Mouse (Mus musculus): ENCODE results near the gene Ubtfl1. TPM values are rescaled to one million over a fixed set of nuclear protein-coding genes. Genes with fewer than 3 reads are reported as not detected.
"Not testable (repeated sequence)": the region's sequence is repeated elsewhere in the genome, so short reads cannot be mapped to it uniquely, and the experiment has no call there.

Gene Ubtfl1
- not detected in 2 replicates for polyA plus RNA-seq (2014; fragmentation: Nextera tagmentation; extraction: Ambion mirVana)

- no peaks in the 10 kb centered on the region for H3K9me3 ChIP-seq (ENCODE audit: low read depth, low read length)
- no peaks in the 10 kb centered on the region for H3K36me3 ChIP-seq (ENCODE audit: insufficient read depth)
- no peak within 1 kb of the TSS for H3K27ac ChIP-seq (ENCODE audit: low read depth)
- WGBS, result 80% methylated on average over 1 of the region's 1 CpGs
- no peaks in the 10 kb centered on the region for H3K4me1 ChIP-seq (ENCODE audit: insufficient read depth)
- no peak within 1 kb of the TSS for H3K4me2 ChIP-seq
- DNase-seq, result no peak
- no peak within 1 kb of the TSS for H3K9ac ChIP-seq
- H3K27me3 ChIP-seq (ENCODE audit: insufficient read depth, low read length), result no peaks in the 10 kb centered on the region
- no peak for ATAC-seq (ENCODE audit: insufficient read depth)
- no peak for TF ChIP-seq CTCF (IDR thresholded peaks at IDR 0.05; ENCODE audit: low read depth)
- H3K4me3 ChIP-seq (ENCODE audit: low read depth, low read length), result no peak within 1 kb of the TSS
These were observed at the start of gene Ubtfl1 for GRCm38 (mm10) chr9:18404118-18404517. Gene Ubtfl1, plus strand, starts transcription at chr9:18404418.

GRCm38 (mm10) chr9:18373026-18373425, 31.2 kb upstream of the Ubtfl1 start:
- not testable (repeated sequence) for H3K4me2 ChIP-seq; H3K27ac ChIP-seq (ENCODE audit: low read depth); H3K4me1 ChIP-seq (ENCODE audit: insufficient read depth); H3K27me3 ChIP-seq (ENCODE audit: insufficient read depth, low read length); H3K36me3 ChIP-seq (ENCODE audit: insufficient read depth); H3K4me3 ChIP-seq (ENCODE audit: low read depth, low read length); H3K9me3 ChIP-seq (ENCODE audit: low read depth, low read length); DNase-seq; H3K9ac ChIP-seq; ATAC-seq (ENCODE audit: insufficient read depth)
- 76% methylated on average over 1 of the region's 1 CpGs for WGBS

- Histone ChIP-seq H3K4me2 (peak overlapping the region; percentile 36; the same call in 1 of the 2 replicates), H3K27me3 (ENCODE audit: insufficient read depth, low read length) (no peaks in the 10 kb centered on the region), H3K9me3 (ENCODE audit: low read depth, low read length) (no peaks in the 10 kb centered on the region), H3K9ac (no peak overlapping the region; the same call in 1 of the 2 replicates), H3K4me1 (ENCODE audit: insufficient read depth) (no peaks in the 10 kb centered on the region), H3K27ac (ENCODE audit: low read depth) (no peak overlapping the region), H3K36me3 (ENCODE audit: insufficient read depth) (no peaks in the 10 kb centered on the region), H3K4me3 (ENCODE audit: low read depth, low read length) (no peak overlapping the region)
- 18% methylated on average over 6 of the region's 6 CpGs for WGBS
- ATAC-seq (ENCODE audit: insufficient read depth) (peak; percentile 62; the same call in 1 of the 2 replicates), DNase-seq (peak; percentile 40)
- no peak for TF ChIP-seq CTCF (IDR thresholded peaks at IDR 0.05; ENCODE audit: low read depth)
These were observed 18.4 kb upstream of the Ubtfl1 start for GRCm38 (mm10) chr9:18385782-18386181.

GRCm38 (mm10) chr9:18399629-18400028, 4.6 kb upstream of the Ubtfl1 start:
- no peak for TF ChIP-seq CTCF (IDR thresholded peaks at IDR 0.05; ENCODE audit: low read depth)
- no peak overlapping the region for H3K4me2 ChIP-seq
- ATAC-seq (ENCODE audit: insufficient read depth), result no peak

GRCm38 (mm10) chr9:18402895-18403294, 1.3 kb upstream of the Ubtfl1 start, which contains the start of gene Naalad2:
Gene Naalad2, minus strand, starts transcription at chr9:18402995.
- H3K27ac ChIP-seq (ENCODE audit: low read depth); ATAC-seq (ENCODE audit: insufficient read depth); DNase-seq; H3K4me3 ChIP-seq (ENCODE audit: low read depth, low read length); H3K9ac ChIP-seq; H3K36me3 ChIP-seq (ENCODE audit: insufficient read depth); H3K27me3 ChIP-seq (ENCODE audit: insufficient read depth, low read length); H3K9me3 ChIP-seq (ENCODE audit: low read depth, low read length); H3K4me2 ChIP-seq; H3K4me1 ChIP-seq (ENCODE audit: insufficient read depth): not testable (repeated sequence)
- 57% methylated on average over 2 of the region's 2 CpGs for WGBS

More at GRCm38 (mm10) chr9:18399629-18400028, 4.6 kb upstream of the Ubtfl1 start:
- Histone ChIP-seq H3K27me3 (ENCODE audit: insufficient read depth, low read length) (no peaks in the 10 kb centered on the region), H3K9me3 (ENCODE audit: low read depth, low read length) (no peaks in the 10 kb centered on the region), H3K36me3 (ENCODE audit: insufficient read depth) (no peaks in the 10 kb centered on the region), H3K4me3 (ENCODE audit: low read depth, low read length) (no peak overlapping the region), H3K9ac (no peak overlapping the region), H3K4me1 (ENCODE audit: insufficient read depth) (no peaks in the 10 kb centered on the region), H3K27ac (ENCODE audit: low read depth) (no peak overlapping the region)
- DNase-seq, result no peak
- WGBS, result 62% methylated on average over 1 of the region's 1 CpGs

- not testable (repeated sequence) for H3K9ac ChIP-seq; H3K4me1 ChIP-seq (ENCODE audit: insufficient read depth); H3K27me3 ChIP-seq (ENCODE audit: insufficient read depth, low read length); DNase-seq; ATAC-seq (ENCODE audit: insufficient read depth); H3K4me3 ChIP-seq (ENCODE audit: low read depth, low read length); H3K27ac ChIP-seq (ENCODE audit: low read depth); H3K4me2 ChIP-seq; H3K36me3 ChIP-seq (ENCODE audit: insufficient read depth); H3K9me3 ChIP-seq (ENCODE audit: low read depth, low read length)
- WGBS, result 79% methylated on average over 4 of the region's 4 CpGs
These were observed 8.2 kb downstream of the Ubtfl1 start for GRCm38 (mm10) chr9:18412371-18412770.

GRCm38 (mm10) chr9:18430354-18430753, 26.1 kb downstream of the Ubtfl1 start, which contains the start of gene Mbd3l2:
Gene Mbd3l2, plus strand, starts transcription at chr9:18430654.
- Histone ChIP-seq H3K27ac (ENCODE audit: low read depth) (no peak within 1 kb of the TSS), H3K9ac (no peak within 1 kb of the TSS), H3K36me3 (ENCODE audit: insufficient read depth) (no peaks in the 10 kb centered on the region), H3K4me1 (ENCODE audit: insufficient read depth) (no peaks in the 10 kb centered on the region), H3K4me3 (ENCODE audit: low read depth, low read length) (no peak within 1 kb of the TSS), H3K9me3 (ENCODE audit: low read depth, low read length) (no peaks in the 10 kb centered on the region), H3K4me2 (no peak within 1 kb of the TSS), H3K27me3 (ENCODE audit: insufficient read depth, low read length) (no peaks in the 10 kb centered on the region)
- TF ChIP-seq CTCF (IDR thresholded peaks at IDR 0.05; ENCODE audit: low read depth), result no peak
- ATAC-seq (ENCODE audit: insufficient read depth) (no peak), DNase-seq (no peak)

- DNase-seq (peak; percentile 9), ATAC-seq (ENCODE audit: insufficient read depth) (no peak)
- no peak overlapping the region for H3K27ac ChIP-seq (ENCODE audit: low read depth)
- H3K4me3 ChIP-seq (ENCODE audit: low read depth, low read length), result no peak overlapping the region
- H3K4me1 ChIP-seq (ENCODE audit: insufficient read depth), result no peaks in the 10 kb centered on the region
- TF ChIP-seq CTCF (IDR thresholded peaks at IDR 0.05; ENCODE audit: low read depth), result no peak
- H3K9me3 ChIP-seq (ENCODE audit: low read depth, low read length), result no peaks in the 10 kb centered on the region
- no peaks in the 10 kb centered on the region for H3K27me3 ChIP-seq (ENCODE audit: insufficient read depth, low read length)
- H3K4me2 ChIP-seq, result no peak overlapping the region
- WGBS, result 71% methylated on average over 10 of the region's 10 CpGs
- H3K9ac ChIP-seq, result no peak overlapping the region
- H3K36me3 ChIP-seq (ENCODE audit: insufficient read depth), result no peaks in the 10 kb centered on the region
These were observed 27.5 kb downstream of the Ubtfl1 start for GRCm38 (mm10) chr9:18431687-18432086.
